Mouse (Mus musculus) thymus, adult 2 months (tissue): ENCODE data around the gene Klhl32.

Source experiments
- CTCF ChIP-seq: fragments of 200-500 bp; IDR thresholded peaks from 2 replicates; pipeline ENCODE4 v1.5.1; 2012; ENCODE audit warnings: mild to moderate bottlenecking, control low read depth, low read length, moderate library complexity, borderline replicate concordance; ENCODE audit not compliant: control insufficient read depth, poor library complexity, insufficient read depth; ENCODE audit errors: extremely low read depth
- POLR2A ChIP-seq: fragments of 200-500 bp; IDR thresholded peaks from 2 replicates; pipeline ENCODE4 v1.6.1; 2012; ENCODE audit warnings: mild to moderate bottlenecking, low read length, control low read depth, moderate library complexity; ENCODE audit not compliant: control insufficient read depth, poor library complexity, insufficient read depth; ENCODE audit errors: extremely low read depth

- TF ChIP-seq CTCF (no peak), POLR2A (no peak)
Observed at GRCm38 (mm10) chr4:24577594-24577993, 273.3 kb downstream of the Klhl32 start.
